Mouse (Mus musculus): ENCODE data around the gene Sh3glb1.

DNA sequence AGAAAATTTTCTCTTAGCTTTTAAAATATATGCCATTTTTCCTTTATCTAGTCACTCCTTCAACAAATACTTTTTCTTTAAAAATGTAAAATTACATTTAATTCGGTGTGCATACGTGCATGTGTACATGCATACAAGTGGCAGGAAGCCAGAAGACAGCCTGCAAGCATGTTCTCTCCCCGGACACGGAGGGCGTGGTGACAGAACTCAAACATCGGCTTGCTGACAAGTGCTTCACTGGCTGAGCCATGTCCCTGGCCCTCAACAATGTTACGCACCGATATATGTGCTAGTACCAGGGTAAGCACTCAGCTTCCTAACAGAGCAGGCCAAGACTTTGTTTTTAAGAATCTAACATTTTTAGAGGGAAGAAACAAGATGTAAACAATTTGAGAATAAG is 5.5 kb downstream of the Sh3glb1 start:
- no peak for TF ChIP-seq TAL1 (conservative IDR thresholded peaks at IDR 0.05; ENCODE audit: low read depth, low read length)
- TF ChIP-seq CTCF (IDR thresholded peaks at IDR 0.05; ENCODE audit: low read depth, low read length) = no peak
- TF ChIP-seq GATA1 (IDR thresholded peaks at IDR 0.05; ENCODE audit: borderline replicate concordance, low read length) = no peak
- no peak for TF ChIP-seq POLR2AphosphoS5 (IDR thresholded peaks at IDR 0.05; ENCODE audit: insufficient replicate concordance, low read depth, low read length)
- no peak for TF ChIP-seq GATA2 (IDR thresholded peaks at IDR 0.05; ENCODE audit: borderline replicate concordance, low read depth, low read length)
